Mouse (Mus musculus): Measurements from ENCODE around the gene Rsad1. TPM values are rescaled to one million over a fixed set of nuclear protein-coding genes. Genes with fewer than 3 reads are reported as not detected.

The Rsad1 gene
- polyA plus RNA-seq, 1 experiment from 2014 or later = 1.6 TPM

DNA sequence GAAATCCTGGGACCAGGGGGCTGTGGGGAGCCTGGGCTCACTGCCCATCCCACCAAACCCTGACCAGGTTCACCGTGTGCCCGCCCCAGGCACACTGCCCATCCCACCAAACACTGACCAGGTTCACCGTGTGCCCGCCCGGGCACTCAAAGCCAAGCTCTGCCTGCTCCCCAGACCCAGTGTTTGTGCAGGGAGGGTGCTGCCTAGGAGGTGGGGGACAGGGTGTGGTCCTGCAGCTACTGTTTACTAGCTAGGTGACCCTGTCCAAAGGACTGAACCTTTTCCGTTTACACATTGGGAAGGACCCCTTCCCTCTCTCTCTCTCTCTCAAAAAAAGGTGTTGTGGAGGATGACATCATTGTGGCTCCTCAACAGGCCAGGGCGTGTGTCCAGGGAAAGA lies 18.3 kb upstream of the Rsad1 start:
- ATAC-seq = no peak
- TF ChIP-seq EP300 (IDR thresholded peaks at IDR 0.05) = no peak
- TF ChIP-seq CTCF (IDR thresholded peaks at IDR 0.05) = no peak

DNA sequence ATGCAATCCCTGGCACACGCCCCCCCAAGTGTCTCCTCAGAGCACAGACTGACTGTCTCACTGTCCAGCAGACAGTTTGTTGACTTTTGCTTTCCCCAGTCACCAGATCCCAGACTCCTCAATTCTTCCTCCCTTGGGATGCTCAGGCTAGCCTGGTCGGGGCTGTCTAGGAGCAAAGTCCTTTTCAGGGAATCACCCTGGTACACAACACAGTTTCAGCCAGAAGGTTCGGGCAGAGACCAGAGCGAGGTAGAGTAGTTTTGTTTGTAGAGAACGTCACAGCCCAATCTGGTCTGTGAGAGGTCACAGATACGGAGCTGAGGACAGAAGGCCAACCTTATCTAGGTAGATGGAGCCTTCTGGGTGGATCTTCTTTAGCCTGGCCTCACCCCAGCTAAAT lies 17.5 kb upstream of the Rsad1 start:
- H3K27ac ChIP-seq (ENCODE audit: low read length) = no peak overlapping the region
- ATAC-seq = no peak
- no peak for TF ChIP-seq EP300 (IDR thresholded peaks at IDR 0.05)
- no peak for TF ChIP-seq CTCF (IDR thresholded peaks at IDR 0.05)
- no peak overlapping the region for H3K4me2 ChIP-seq (replicated peaks; ENCODE audit: low read depth, low read length)
- H3K9me3 ChIP-seq (ENCODE audit: low read length) = no peaks in the 10 kb centered on the region
- H3K4me3 ChIP-seq (ENCODE audit: low read depth, low read length) = no peak overlapping the region
- H3K27me3 ChIP-seq (replicated peaks; ENCODE audit: insufficient read depth, low read length) = no peaks in the 10 kb centered on the region
- H3K4me1 ChIP-seq (ENCODE audit: insufficient read depth, low read depth, low read length) = peaks cover 12% of the 10 kb centered on the region; the same call in 1 of the 2 replicates
- H3K9ac ChIP-seq (replicated peaks; ENCODE audit: low read depth) = no peak overlapping the region
- WGBS = 62% methylated on average over 6 of the region's 6 CpGs
- H3K36me3 ChIP-seq (ENCODE audit: insufficient read depth, low read length) = no peaks in the 10 kb centered on the region
- DNase-seq (ENCODE audit: low spot score) = no peak

More for the DNA sequence above, 18.3 kb upstream of the Rsad1 start:
- no peaks in the 10 kb centered on the region for H3K36me3 ChIP-seq (ENCODE audit: insufficient read depth, low read length)
- no peak overlapping the region for H3K27ac ChIP-seq (ENCODE audit: low read length)
- H3K9ac ChIP-seq (replicated peaks; ENCODE audit: low read depth) = no peak overlapping the region
- peaks cover 12% of the 10 kb centered on the region; the same call in 1 of the 2 replicates for H3K4me1 ChIP-seq (ENCODE audit: insufficient read depth, low read depth, low read length)
- H3K27me3 ChIP-seq (replicated peaks; ENCODE audit: insufficient read depth, low read length) = no peaks in the 10 kb centered on the region
- DNase-seq (ENCODE audit: low spot score) = no peak
- no peaks in the 10 kb centered on the region for H3K9me3 ChIP-seq (ENCODE audit: low read length)
- no peak overlapping the region for H3K4me2 ChIP-seq (replicated peaks; ENCODE audit: low read depth, low read length)
- WGBS = 82% methylated on average over 6 of the region's 7 CpGs
- no peak overlapping the region for H3K4me3 ChIP-seq (ENCODE audit: low read depth, low read length)

DNA sequence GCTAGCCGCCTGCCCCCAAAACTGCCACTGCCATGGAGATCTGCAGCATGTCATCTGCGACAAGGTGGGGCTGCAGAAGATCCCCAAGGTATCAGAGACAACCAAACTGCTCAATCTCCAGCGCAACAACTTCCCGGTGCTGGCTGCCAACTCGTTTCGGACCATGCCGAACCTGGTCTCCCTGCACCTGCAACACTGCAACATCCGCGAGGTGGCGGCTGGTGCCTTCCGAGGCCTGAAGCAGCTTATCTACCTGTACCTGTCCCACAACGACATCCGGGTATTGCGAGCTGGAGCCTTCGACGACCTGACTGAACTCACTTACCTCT lies 16.1 kb upstream of the Rsad1 start:
- Histone ChIP-seq H3K9me3 (ENCODE audit: low read length) (no peaks in the 10 kb centered on the region), H3K27ac (ENCODE audit: low read length) (peak overlapping the region; percentile 26; the same call in 1 of the 2 replicates), H3K36me3 (ENCODE audit: insufficient read depth, low read length) (no peaks in the 10 kb centered on the region), H3K4me2 (replicated peaks; ENCODE audit: low read depth, low read length) (peak overlapping the region; percentile 55), H3K4me1 (ENCODE audit: insufficient read depth, low read depth, low read length) (peaks cover 12% of the 10 kb centered on the region; the same call in 1 of the 2 replicates), H3K9ac (replicated peaks; ENCODE audit: low read depth) (0 out of 2 replicates have a peak overlapping the region, but pooled peaks have one; percentile 29), H3K4me3 (ENCODE audit: low read depth, low read length) (peak overlapping the region; percentile 23; the same call in 1 of the 2 replicates), H3K27me3 (replicated peaks; ENCODE audit: insufficient read depth, low read length) (no peaks in the 10 kb centered on the region)
- peak; percentile 49 for DNase-seq (ENCODE audit: low spot score)
- WGBS = 27% methylated on average over 16 of the region's 16 CpGs
- TF ChIP-seq CTCF (IDR thresholded peaks at IDR 0.05) = peak; percentile 62
- no peak for TF ChIP-seq EP300 (IDR thresholded peaks at IDR 0.05)
- peak; percentile 65 for ATAC-seq

DNA sequence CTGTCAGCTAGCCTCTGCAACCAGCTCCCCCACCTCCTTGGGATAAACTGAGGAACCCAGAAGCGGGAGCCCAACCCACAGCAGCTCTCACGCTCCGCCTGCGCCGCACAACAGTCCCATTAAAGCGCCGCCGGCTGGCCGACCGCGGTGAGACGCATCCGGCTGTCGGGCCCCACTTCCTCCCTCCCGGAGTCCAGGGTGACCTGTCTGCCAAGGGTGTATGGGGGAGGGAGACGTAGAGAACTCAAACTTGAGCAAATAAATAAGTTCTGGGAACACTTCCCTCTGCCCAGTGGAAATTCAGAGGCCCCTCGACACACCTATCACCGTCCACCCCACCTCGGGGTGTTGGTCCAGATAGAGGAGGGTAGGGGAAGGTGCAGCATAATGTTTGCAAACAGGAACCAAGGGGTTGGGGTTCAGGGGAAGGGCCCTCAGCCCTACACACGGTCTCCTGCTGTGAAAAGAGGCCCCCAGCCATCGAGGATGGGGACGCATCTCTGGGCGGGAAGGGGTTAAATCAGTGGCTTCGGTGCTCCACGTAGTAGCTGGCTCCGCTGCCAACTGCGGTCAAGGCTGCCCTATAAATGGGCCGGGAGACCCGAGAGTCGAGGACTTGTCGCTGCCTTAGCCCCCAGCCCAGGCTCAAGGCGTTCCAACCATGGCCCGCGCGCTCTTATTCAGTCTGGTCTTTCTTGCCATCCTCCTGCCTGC lies 15.5 kb upstream of the Rsad1 start, which contains the start of gene Chad:
Gene Chad, plus strand, starts transcription at position 611 of the 714 bp plus-strand sequence.
- WGBS = 6% methylated on average over 35 of the region's 35 CpGs
- DNase-seq (ENCODE audit: low spot score) = peak; percentile 85
- ATAC-seq = peak; percentile 83

DNA sequence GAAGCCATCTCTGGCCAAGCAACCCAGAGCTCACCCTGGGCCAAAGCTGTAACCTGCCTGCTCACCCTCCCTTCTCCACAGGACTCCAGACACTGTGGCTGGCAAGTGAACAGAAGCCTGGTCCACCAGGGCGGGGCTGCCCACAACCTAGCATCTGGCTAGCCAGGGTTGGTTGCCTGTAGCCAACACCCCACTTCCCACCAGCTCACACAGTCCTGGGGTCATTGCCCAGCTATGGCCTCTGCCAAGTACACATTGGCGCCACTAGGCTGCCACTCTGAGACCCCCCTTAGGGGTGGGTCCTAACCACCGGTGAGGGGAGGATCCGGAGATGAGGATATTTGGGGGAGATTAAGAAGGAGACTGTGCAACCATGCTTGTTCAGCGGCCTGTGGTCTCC lies 14.8 kb upstream of the Rsad1 start:
- 50% methylated on average over 5 of the region's 5 CpGs for WGBS
- Histone ChIP-seq H3K27me3 (replicated peaks; ENCODE audit: insufficient read depth, low read length) (no peaks in the 10 kb centered on the region), H3K9ac (replicated peaks; ENCODE audit: low read depth) (no peak overlapping the region), H3K9me3 (ENCODE audit: low read length) (no peaks in the 10 kb centered on the region), H3K4me1 (ENCODE audit: insufficient read depth, low read depth, low read length) (peaks cover 12% of the 10 kb centered on the region; the same call in 1 of the 2 replicates), H3K36me3 (ENCODE audit: insufficient read depth, low read length) (no peaks in the 10 kb centered on the region), H3K4me3 (ENCODE audit: low read depth, low read length) (no peak overlapping the region), H3K27ac (ENCODE audit: low read length) (no peak overlapping the region), H3K4me2 (replicated peaks; ENCODE audit: low read depth, low read length) (peak overlapping the region; percentile 55)
- no peak for TF ChIP-seq EP300 (IDR thresholded peaks at IDR 0.05)
- TF ChIP-seq CTCF (IDR thresholded peaks at IDR 0.05) = no peak
- DNase-seq (ENCODE audit: low spot score) (no peak), ATAC-seq (peak; percentile 14; the same call in 1 of the 2 replicates)

More for the DNA sequence above, 15.5 kb upstream of the Rsad1 start, which contains the start of gene Chad:
- no peaks in the 10 kb centered on the region for H3K36me3 ChIP-seq (ENCODE audit: insufficient read depth, low read length)
- peak within 1 kb of the TSS; percentile 29; the same call in 1 of the 2 replicates for H3K9ac ChIP-seq (replicated peaks; ENCODE audit: low read depth)
- no peaks in the 10 kb centered on the region for H3K9me3 ChIP-seq (ENCODE audit: low read length)
- H3K4me2 ChIP-seq (replicated peaks; ENCODE audit: low read depth, low read length) = peak within 1 kb of the TSS; percentile 55
- TF ChIP-seq EP300 (IDR thresholded peaks at IDR 0.05) (no peak), CTCF (IDR thresholded peaks at IDR 0.05) (peak; percentile 56)
- peak within 1 kb of the TSS; percentile 23 for H3K4me3 ChIP-seq (ENCODE audit: low read depth, low read length)
- H3K4me1 ChIP-seq (ENCODE audit: insufficient read depth, low read depth, low read length) = peaks cover 12% of the 10 kb centered on the region; the same call in 1 of the 2 replicates
- peak within 1 kb of the TSS; percentile 26; the same call in 1 of the 2 replicates for H3K27ac ChIP-seq (ENCODE audit: low read length)
- no peaks in the 10 kb centered on the region for H3K27me3 ChIP-seq (replicated peaks; ENCODE audit: insufficient read depth, low read length)

DNA sequence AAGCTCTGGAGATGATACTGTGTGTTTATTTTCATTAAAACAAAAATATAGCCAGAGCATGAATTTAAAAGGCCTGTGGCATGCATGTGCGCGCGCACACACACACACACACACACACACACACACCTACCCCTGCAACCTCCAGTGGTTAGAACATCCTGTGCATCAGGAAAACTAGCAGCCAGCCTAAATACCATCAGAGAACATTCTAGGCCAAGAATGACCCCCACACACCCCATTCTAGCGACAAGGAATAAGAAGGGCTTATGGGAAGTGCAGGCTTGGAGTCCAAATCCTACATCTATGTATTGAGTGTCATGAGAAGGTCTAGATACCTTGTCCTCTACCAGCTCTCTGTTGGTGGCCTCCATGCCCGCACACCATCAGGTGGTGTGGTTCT lies 14.3 kb upstream of the Rsad1 start:
- ATAC-seq = no peak
- no peak for DNase-seq (ENCODE audit: low spot score)
- Histone ChIP-seq H3K4me1 (ENCODE audit: insufficient read depth, low read depth, low read length) (peaks cover 12% of the 10 kb centered on the region; the same call in 1 of the 2 replicates), H3K4me3 (ENCODE audit: low read depth, low read length) (no peak overlapping the region), H3K9ac (replicated peaks; ENCODE audit: low read depth) (no peak overlapping the region), H3K36me3 (ENCODE audit: insufficient read depth, low read length) (no peaks in the 10 kb centered on the region), H3K9me3 (ENCODE audit: low read length) (no peaks in the 10 kb centered on the region), H3K27ac (ENCODE audit: low read length) (no peak overlapping the region), H3K27me3 (replicated peaks; ENCODE audit: insufficient read depth, low read length) (no peaks in the 10 kb centered on the region), H3K4me2 (replicated peaks; ENCODE audit: low read depth, low read length) (no peak overlapping the region)
- TF ChIP-seq EP300 (IDR thresholded peaks at IDR 0.05) = no peak
- TF ChIP-seq CTCF (IDR thresholded peaks at IDR 0.05) = no peak
- 90% methylated on average over 5 of the region's 5 CpGs for WGBS

Data from lung, postnatal 0 days (tissue).